Mouse (Mus musculus) embryo, embryonic 10.5 days (tissue): Measurements from ENCODE around the gene Gm20388.

ENCODE experiments used
- DNase-seq: peaks from one replicate; pipeline ENCODE4 v3.0.0-alpha.2; 2015; ENCODE audit warnings: low spot score

Gm20388 gene

DNA sequence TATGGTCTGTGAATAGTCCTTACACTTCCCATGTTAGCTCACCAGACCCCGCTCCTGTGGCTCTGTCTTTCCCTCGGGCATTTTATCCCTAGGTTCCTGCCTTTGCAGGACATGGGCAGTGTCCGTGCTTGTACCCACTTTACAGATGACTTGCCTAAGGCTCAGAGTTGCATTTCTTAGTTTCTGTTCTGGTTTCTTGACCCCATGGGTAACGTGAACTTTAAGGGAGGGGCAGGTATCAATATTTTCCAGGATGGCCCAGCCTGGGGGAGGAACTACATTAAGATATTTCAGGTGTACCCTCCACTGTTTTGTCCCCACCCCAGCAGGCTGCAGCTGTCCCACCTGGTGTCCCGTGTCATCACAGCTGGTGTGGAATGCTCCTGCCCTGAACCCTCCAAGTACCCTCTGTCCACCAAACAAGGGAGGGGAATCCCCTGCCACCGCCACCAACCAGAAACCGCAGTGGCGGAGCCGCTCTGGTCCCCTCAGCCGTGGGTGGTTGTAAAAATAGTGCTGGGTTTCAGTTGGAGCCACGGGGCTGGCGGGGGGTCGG is 353.8 kb downstream of the Gm20388 start:
- no peak for DNase-seq

- DNase-seq, result peak; percentile 79
Measured at GRCm38 (mm10) chr8:120264944-120265453, 354.4 kb downstream of the Gm20388 start.

DNA sequence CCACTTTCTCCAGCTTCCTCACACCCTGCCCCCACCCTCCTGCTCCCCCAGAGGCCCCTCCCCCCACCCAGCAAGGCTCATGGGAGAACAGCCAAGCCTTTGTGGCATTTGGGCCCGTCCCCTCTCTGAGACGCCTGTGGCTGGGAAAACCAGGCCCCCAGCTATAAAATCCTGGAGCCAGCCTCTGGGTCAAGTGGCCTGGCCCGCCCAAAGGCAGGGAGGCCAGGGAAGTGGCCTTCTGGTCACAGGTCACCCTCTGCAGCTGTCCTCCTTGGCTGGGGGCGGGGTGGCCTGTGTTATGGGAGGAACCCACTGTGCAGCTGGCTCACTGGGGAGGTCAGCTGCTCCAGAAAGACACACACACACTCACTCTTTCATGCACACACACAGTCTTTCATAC is 354.8 kb downstream of the Gm20388 start:
- peak; percentile 90 for DNase-seq

- no peak for DNase-seq
Measured at GRCm38 (mm10) chr8:120268541-120268980, 357.9 kb downstream of the Gm20388 start.

DNA sequence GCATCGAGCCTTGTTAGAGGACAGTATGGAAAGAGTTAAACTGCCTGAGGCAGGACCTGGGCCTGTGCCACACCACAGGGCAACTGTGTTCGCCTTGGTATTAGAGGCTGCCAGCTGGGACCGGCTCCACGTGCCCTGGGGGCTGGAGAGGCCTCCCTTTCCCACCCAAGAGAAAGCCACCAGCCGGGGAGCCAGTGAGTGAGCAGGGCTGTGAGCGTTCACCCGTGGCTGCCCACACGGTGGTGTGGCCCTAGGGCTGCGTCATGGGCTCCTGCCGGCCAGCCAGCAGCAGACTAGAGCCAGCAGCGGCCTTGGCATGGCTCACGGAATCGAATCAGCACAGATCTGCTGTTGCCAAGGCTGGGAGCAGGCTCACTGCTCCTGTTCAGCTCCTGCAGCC is 359.8 kb downstream of the Gm20388 start:
- no peak for DNase-seq

DNA sequence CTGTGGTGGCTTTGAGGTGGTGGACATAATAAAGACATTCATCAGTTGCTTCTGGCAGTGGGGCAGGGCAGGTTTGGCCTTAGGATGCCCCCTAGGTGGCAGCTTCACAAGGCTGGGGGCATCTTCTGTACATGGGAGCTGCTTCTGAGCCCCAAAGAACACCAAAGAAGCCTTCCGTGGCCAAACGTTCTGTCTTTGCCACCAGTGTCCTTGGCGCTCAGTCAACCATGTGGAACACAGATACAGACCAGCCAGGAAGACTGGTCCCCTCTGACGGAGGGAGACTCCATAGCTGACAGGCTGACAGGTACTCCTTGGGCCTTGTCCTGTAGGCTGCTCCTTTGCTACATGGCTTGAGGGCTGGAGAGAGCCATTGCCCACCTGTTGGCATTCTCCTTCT is 362.8 kb downstream of the Gm20388 start:
- no peak for DNase-seq

- peak; percentile 97 for DNase-seq
Measured at GRCm38 (mm10) chr8:120276051-120276890, 365.6 kb downstream of the Gm20388 start.

DNA sequence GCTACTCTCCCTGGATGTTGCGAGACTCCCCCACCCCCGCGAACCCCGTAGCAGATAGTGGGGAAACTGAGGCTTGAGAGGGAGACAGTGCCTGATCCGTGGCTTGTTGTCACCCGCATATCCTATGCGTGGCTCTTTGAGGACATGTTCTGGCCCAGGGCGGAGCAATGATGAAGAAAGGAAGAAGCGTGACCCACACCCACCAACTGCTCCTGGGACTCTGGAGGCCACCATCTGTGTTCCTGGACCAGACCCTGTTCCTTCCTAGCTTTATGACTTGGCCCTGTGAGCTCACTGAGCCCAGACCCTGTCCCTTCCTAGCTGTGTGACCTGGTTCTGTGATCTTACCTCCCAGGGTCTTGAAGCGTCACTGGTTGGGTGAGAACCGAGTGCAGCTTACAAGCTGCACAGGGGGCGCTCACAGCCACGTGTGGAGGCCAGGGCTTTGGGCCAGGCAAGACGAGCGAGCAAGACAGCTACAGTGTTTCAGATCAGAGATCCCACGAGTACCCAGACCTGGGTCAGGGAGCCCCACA is 366.3 kb downstream of the Gm20388 start:
- DNase-seq, result peak; percentile 66

DNA sequence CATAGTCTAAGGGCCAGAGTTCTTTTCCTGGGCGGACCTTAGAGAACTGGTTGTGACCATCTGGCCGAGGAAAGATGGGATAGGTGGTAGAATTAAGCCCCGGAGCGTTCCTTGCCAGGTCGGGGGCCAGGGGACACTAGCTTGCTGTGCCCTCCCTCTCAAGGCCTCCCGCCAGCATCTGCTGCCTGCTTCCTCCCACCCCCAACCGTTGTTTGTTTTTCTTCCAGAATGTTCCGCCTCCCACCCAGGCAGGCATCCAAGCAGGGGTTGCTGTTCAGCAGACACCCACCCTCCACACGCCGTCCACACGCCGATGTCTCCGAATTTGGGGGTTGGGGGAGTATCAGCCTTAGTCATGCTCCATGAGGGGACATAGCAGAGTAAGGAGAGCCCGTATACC is 367.4 kb downstream of the Gm20388 start:
- DNase-seq, result no peak

GRCm38 (mm10) chr8:120279418-120279817 is 368.8 kb downstream of the Gm20388 start:
- no peak for DNase-seq

DNA sequence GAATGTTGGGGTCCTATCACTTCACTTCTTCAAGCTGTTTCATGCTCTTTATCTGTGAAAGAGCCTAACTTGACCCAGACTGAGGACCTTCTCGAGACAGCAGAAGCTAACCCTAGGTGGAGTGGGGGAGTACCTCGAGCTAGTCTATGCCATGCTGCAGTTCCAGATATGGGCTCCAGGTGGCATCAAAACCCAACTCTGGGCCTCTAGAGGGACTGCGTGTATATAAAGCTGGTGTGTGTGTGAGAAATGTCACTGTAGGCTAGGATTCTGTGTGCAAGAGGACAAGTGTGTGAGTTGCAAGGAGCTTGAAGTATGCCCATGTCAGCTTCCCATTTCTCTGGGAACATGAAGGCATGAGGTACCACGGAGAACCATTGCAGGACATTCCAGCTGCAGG is 370.8 kb downstream of the Gm20388 start:
- peak; percentile 94 for DNase-seq

- DNase-seq, result no peak
Measured at GRCm38 (mm10) chr8:120282465-120282864, 371.8 kb downstream of the Gm20388 start.

DNA sequence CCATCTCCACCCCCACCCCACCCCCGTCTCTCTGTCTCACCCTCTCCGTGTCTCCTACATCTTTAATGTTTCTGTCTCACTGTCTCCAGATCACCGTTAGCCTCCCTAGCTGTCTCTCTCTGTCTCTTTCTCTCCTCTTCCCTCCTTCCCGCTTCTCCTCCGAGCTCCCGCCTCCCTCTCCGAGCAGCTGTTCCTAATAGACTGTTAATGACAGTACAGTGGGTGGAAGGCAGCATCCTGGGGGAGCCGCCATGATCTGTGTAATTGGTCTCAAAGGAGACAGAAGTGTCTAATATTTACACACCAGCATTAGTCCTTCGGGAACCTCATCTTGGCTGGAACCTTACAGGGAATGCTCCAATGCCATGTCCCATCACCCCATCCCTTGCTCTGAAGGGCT is 373.6 kb downstream of the Gm20388 start:
- no peak for DNase-seq

GRCm38 (mm10) chr8:120285033-120285432 is 374.4 kb downstream of the Gm20388 start:
- DNase-seq, result no peak

- DNase-seq, result no peak
Measured at GRCm38 (mm10) chr8:120285878-120286277, 375.2 kb downstream of the Gm20388 start.

DNA sequence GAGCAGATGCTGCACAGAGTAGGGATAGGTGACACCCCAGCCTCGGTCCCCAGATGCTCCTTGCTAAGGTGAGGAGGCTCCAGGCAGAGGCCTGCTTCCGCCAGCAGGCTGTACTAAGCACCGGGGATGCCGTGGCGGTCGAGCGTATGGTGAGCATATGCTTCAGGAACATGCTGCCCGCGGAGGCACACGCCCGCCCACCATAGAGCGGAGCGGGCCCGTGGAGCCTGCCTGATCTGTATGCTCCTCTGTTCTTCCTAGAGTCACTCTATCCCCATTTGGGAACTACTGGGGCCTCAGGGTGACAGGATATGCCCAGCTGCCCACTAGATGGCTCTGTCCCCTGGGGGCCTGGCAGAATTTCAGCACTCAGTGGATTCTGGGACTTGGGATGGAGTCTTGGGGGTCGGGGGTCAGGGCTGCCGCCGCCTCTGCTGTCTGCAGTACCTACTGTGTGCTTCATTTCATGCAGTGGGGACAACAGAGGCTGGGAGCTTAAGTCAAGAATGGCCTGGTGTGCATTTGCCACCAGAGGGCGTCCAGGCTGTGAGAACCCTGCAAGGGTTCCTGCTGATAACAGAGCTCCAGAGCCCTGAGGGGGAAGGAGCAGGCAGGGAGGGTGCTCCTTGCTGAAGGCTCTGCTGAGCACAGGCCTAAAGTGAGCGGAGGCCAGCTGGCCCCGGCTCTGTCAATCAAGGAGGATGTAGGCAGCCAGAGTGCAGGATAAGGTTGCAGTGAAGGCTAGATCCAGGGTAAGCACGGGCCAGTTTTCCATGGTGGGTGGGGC is 377.7 kb downstream of the Gm20388 start:
- DNase-seq, result peak; percentile 81

DNA sequence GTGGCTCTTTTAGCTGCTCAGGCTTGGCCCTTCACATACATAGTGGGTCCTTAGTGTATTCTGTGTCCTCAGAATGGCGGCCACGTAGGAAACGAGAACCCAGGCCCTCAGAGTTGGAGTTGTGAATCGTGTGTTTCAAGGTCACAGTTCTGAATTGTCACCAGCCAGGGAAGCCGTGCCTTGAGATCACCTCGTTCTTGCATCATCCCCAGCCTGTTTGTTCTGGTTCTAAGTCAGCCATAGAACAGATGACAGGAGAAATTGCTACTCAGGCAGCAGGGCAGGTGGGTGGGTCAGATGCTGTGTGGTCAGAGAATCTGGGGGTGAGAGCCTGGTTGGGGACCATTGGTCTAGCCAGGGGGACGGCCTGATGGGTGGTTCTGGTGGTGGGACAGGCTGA is 378.6 kb downstream of the Gm20388 start:
- no peak for DNase-seq

DNA sequence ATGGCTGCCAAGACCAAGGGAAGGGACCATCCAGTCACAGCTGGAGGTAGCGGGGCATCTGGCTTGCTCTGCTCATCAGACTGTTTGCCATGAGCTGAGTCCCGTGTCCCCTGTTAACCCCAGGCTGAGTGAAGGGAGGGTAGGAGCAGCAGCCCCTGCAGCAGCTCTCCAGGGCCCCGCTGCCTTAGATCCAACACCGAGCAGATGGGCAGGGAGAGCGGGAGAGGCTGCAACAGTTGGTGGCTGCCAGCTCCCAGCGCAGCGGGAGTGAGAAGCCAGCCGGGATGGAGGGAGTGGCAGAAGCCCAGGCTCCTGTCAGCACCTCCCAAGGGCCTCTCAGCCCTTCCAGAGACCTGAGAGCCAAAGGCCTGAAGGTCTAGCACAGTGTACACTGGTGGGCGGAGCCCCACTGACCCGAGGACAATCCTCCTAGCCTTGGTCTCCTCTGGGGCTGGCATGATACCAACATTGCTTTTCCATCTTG is 379.1 kb downstream of the Gm20388 start:
- DNase-seq, result no peak

DNA sequence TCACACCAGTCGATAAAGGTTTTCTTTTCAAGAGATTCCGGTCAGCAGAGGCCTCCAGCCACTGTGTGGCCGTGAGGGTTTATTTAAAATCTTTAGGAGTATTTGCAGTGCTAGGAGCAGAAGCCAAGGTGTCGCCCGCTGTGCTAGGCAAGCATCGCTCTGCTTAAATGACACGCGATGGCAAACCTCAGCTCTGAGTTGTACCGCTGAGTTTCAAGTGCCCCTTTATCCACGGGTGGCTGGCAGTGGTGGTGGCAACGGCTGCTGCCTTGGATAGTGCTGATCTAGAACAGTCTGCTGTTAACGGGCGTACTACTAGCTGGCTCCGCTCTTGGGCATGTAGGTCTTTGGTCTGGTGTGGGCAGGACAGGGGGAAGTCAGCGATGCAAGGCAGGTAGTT is 380.0 kb downstream of the Gm20388 start:
- DNase-seq, result no peak

DNA sequence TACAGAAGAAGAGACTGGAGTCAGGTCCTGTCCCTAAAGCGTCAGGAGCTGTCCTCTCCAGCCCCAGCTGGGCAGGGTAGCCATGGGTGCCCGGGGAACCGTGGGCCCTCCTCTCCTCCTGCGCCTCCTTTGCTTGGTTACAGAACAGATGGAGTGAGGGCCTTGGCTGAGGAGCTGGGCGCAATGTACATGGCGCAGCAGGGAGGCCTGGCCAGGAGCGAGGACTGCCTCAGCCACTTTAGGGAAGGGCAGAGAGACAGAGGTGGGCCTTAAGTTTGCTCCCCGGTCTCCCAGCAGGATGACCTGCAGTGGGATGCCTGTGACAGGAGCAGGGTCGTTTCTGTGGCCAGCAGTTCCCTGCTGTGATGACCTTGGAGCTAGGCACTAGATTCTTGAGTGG is 381.0 kb downstream of the Gm20388 start:
- no peak for DNase-seq

GRCm38 (mm10) chr8:120292316-120293107 is 381.9 kb downstream of the Gm20388 start:
- DNase-seq, result no peak
